ENCODE assay signal across 24 mouse cellular contexts in genomic region chr11:71393406-71393805, GRCm38 (mm10).
DNase-seq lines count a peak whose midpoint lies in the region; ATAC-seq and TF ChIP-seq lines count a peak whose summit lies in the region.
"Had no signal": no experiment of that assay in that cellular context is flagged by ENCODE, and none has a peak within 500 bp of the region (broad histone marks: within the 10 kb centered on the region; RNA-seq: fewer than 3 reads in every experiment).

No protein-coding gene starts in this region.

- no peak overlapping the region for H3K4me3 ChIP-seq in forebrain, postnatal 0 days (ENCODE audit: low read depth, low read length)
- H3K4me3 ChIP-seq in forebrain, embryonic 10.5 days: no peak overlapping the region
- H3K4me3 ChIP-seq in lung, embryonic 14.5 days (ENCODE audit: low read depth, low read length): no peak overlapping the region
- no peak overlapping the region for H3K4me3 ChIP-seq in lung, postnatal 0 days (ENCODE audit: low read depth, low read length)
- H3K4me3 ChIP-seq: embryonic facial prominence, embryonic 12.5 days; embryonic facial prominence, embryonic 15.5 days; forebrain, embryonic 12.5 days; heart, embryonic 12.5 days; heart, embryonic 15.5 days; hindbrain, embryonic 10.5 days; hindbrain, embryonic 13.5 days; intestine, embryonic 15.5 days had no signal

- H3K36me3 ChIP-seq in forebrain, postnatal 0 days (ENCODE audit: insufficient read depth): no peaks in the 10 kb centered on the region
- H3K36me3 ChIP-seq in forebrain, embryonic 10.5 days (replicated peaks): no peaks in the 10 kb centered on the region
- no peaks in the 10 kb centered on the region for H3K36me3 ChIP-seq in lung, embryonic 14.5 days (ENCODE audit: insufficient read depth)
- H3K36me3 ChIP-seq in lung, postnatal 0 days (ENCODE audit: insufficient read depth, low read length): no peaks in the 10 kb centered on the region
- H3K36me3 ChIP-seq: embryonic facial prominence, embryonic 12.5 days; embryonic facial prominence, embryonic 15.5 days; forebrain, embryonic 12.5 days; heart, embryonic 12.5 days; heart, embryonic 15.5 days; hindbrain, embryonic 10.5 days; hindbrain, embryonic 13.5 days; intestine, embryonic 15.5 days had no signal

- no peaks in the 10 kb centered on the region for H3K9me3 ChIP-seq in forebrain, postnatal 0 days (ENCODE audit: low read length)
- no peaks in the 10 kb centered on the region for H3K9me3 ChIP-seq in forebrain, embryonic 10.5 days
- H3K9me3 ChIP-seq in lung, embryonic 14.5 days (ENCODE audit: low read depth, low read length): no peaks in the 10 kb centered on the region
- H3K9me3 ChIP-seq in lung, postnatal 0 days (ENCODE audit: low read length): no peaks in the 10 kb centered on the region
- H3K9me3 ChIP-seq: embryonic facial prominence, embryonic 12.5 days; embryonic facial prominence, embryonic 15.5 days; forebrain, embryonic 12.5 days; heart, embryonic 12.5 days; heart, embryonic 15.5 days; hindbrain, embryonic 10.5 days; hindbrain, embryonic 13.5 days; intestine, embryonic 15.5 days had no signal

- ATAC-seq in forebrain, postnatal 0 days: no peak
- ATAC-seq in lung, embryonic 14.5 days (ENCODE audit: insufficient read depth): no peak
- ATAC-seq in lung, postnatal 0 days: no peak
- ATAC-seq: activated CD4-positive, CD25-positive, alpha-beta regulatory T cell, adult 4 months; hindbrain, embryonic 16.5 days; intestine, embryonic 15.5 days had no signal

- TF ChIP-seq CTCF in forebrain, postnatal 0 days (IDR thresholded peaks at IDR 0.05; ENCODE audit: low read depth): no peak
- TF ChIP-seq CTCF in lung, embryonic 14.5 days (IDR thresholded peaks at IDR 0.05; ENCODE audit: low read depth): no peak
- no peak for TF ChIP-seq CTCF in lung, postnatal 0 days (IDR thresholded peaks at IDR 0.05)

- H3K9ac ChIP-seq in forebrain, postnatal 0 days: no peak overlapping the region
- H3K9ac ChIP-seq in lung, embryonic 14.5 days: no peak overlapping the region
- H3K9ac ChIP-seq in lung, postnatal 0 days (replicated peaks; ENCODE audit: low read depth): no peak overlapping the region
- H3K9ac ChIP-seq: embryonic facial prominence, embryonic 12.5 days; embryonic facial prominence, embryonic 15.5 days; forebrain, embryonic 12.5 days; heart, embryonic 12.5 days; heart, embryonic 15.5 days; hindbrain, embryonic 13.5 days; intestine, embryonic 15.5 days had no signal

- no peak overlapping the region for H3K27ac ChIP-seq in forebrain, postnatal 0 days (ENCODE audit: low read depth, low read length)
- H3K27ac ChIP-seq in forebrain, embryonic 10.5 days: no peak overlapping the region
- H3K27ac ChIP-seq in lung, embryonic 14.5 days (ENCODE audit: low read depth): no peak overlapping the region
- H3K27ac ChIP-seq in lung, postnatal 0 days (ENCODE audit: low read length): no peak overlapping the region
- H3K27ac ChIP-seq: embryonic facial prominence, embryonic 12.5 days; embryonic facial prominence, embryonic 15.5 days; forebrain, embryonic 12.5 days; heart, embryonic 15.5 days; hindbrain, embryonic 10.5 days; hindbrain, embryonic 13.5 days; intestine, embryonic 15.5 days had no signal

- peaks cover 3% of the 10 kb centered on the region; the same call in 1 of the 2 replicates for H3K4me1 ChIP-seq in forebrain, postnatal 0 days (ENCODE audit: insufficient read depth)
- H3K4me1 ChIP-seq in forebrain, embryonic 10.5 days: peaks cover 14% of the 10 kb centered on the region
- no peaks in the 10 kb centered on the region for H3K4me1 ChIP-seq in lung, embryonic 14.5 days (ENCODE audit: insufficient read depth)
- H3K4me1 ChIP-seq in lung, postnatal 0 days (ENCODE audit: insufficient read depth, low read depth, low read length): no peaks in the 10 kb centered on the region
- H3K4me1 ChIP-seq: embryonic facial prominence, embryonic 12.5 days; embryonic facial prominence, embryonic 15.5 days; heart, embryonic 12.5 days; heart, embryonic 15.5 days; intestine, embryonic 15.5 days had no signal

- peak; percentile 14 for DNase-seq in adrenal gland, postnatal 25 days
- DNase-seq in adrenal gland, adult (ENCODE audit: inconsistent age in 2 of 2, low spot score in 1 of 2): no peak
- DNase-seq in forebrain, postnatal 0 days: peak; percentile 40
- no peak for DNase-seq in forebrain, embryonic 10.5 days (ENCODE audit: extremely low spot score, low spot score)
- DNase-seq in lung, embryonic 14.5 days: peak; percentile 32
- DNase-seq in lung, postnatal 0 days (ENCODE audit: low spot score): no peak
- DNase-seq: adrenal gland, postnatal 10 days; cerebellum, adult 11-12 months; cerebellum, adult 8-10 months; gastrocnemius, postnatal 10 days; gastrocnemius, postnatal 36 days; heart, postnatal 10 days; heart, postnatal 36 days; kidney, adult 11 months had no signal

- H3K4me2 ChIP-seq in forebrain, postnatal 0 days (ENCODE audit: low read depth): no peak overlapping the region
- H3K4me2 ChIP-seq in lung, embryonic 14.5 days: no peak overlapping the region
- no peak overlapping the region for H3K4me2 ChIP-seq in lung, postnatal 0 days (replicated peaks; ENCODE audit: low read depth, low read length)
- H3K4me2 ChIP-seq: embryonic facial prominence, embryonic 12.5 days; embryonic facial prominence, embryonic 15.5 days; forebrain, embryonic 12.5 days; heart, embryonic 12.5 days; heart, embryonic 15.5 days; hindbrain, embryonic 13.5 days; intestine, embryonic 15.5 days had no signal

- TF ChIP-seq EP300 in lung, postnatal 0 days (IDR thresholded peaks at IDR 0.05): no peak

- 44% methylated on average over 5 of the region's 5 CpGs for WGBS in forebrain, postnatal 0 days
- WGBS in forebrain, embryonic 10.5 days: 87% methylated on average over 5 of the region's 5 CpGs
- 61% methylated on average over 5 of the region's 5 CpGs for WGBS in lung, embryonic 14.5 days
- 53% methylated on average over 5 of the region's 5 CpGs for WGBS in lung, postnatal 0 days

- no peaks in the 10 kb centered on the region for H3K27me3 ChIP-seq in forebrain, postnatal 0 days (ENCODE audit: insufficient read depth, low read length)
- H3K27me3 ChIP-seq in forebrain, embryonic 10.5 days (ENCODE audit: poor library complexity, severe bottlenecking): no peaks in the 10 kb centered on the region
- H3K27me3 ChIP-seq in lung, embryonic 14.5 days (ENCODE audit: insufficient read depth, low read length): no peaks in the 10 kb centered on the region
- no peaks in the 10 kb centered on the region for H3K27me3 ChIP-seq in lung, postnatal 0 days (replicated peaks; ENCODE audit: insufficient read depth, low read length)
- H3K27me3 ChIP-seq: embryonic facial prominence, embryonic 12.5 days; embryonic facial prominence, embryonic 15.5 days; forebrain, embryonic 12.5 days; heart, embryonic 12.5 days; heart, embryonic 15.5 days; hindbrain, embryonic 13.5 days; intestine, embryonic 15.5 days had no signal

Comparison
In these comparisons a context has a peak if more than half of its experiments do, and no peak if none do; other contexts are left out.
1. DNase-seq: peak in adrenal gland, postnatal 25 days (single experiment), forebrain, postnatal 0 days (single experiment) and lung, embryonic 14.5 days (single experiment); none in adrenal gland, adult (0 of 2), forebrain, embryonic 10.5 days (single experiment) and lung, postnatal 0 days (single experiment).